Mouse (Mus musculus) E14TG2a.4 (cell line): ENCODE data around the gene Rraga.

Experiments
- CTCF ChIP-seq: conservative IDR thresholded peaks from 2 replicates; pipeline ENCODE4 v1.5.1; 2014; ENCODE audit warnings: low read length
- NANOG ChIP-seq: IDR thresholded peaks from 2 replicates; pipeline ENCODE4 v1.6.1; 2014; ENCODE audit warnings: borderline replicate concordance, low read length, mixed read lengths

GRCm38 (mm10) chr4:86580056-86580455, 4.6 kb downstream of the Rraga start:
- no peak for TF ChIP-seq CTCF
- TF ChIP-seq NANOG = no peak
